Mouse (Mus musculus): ENCODE data around the gene Epgn. TPM values are rescaled to one million over a fixed set of nuclear protein-coding genes. Genes with fewer than 3 reads are reported as not detected.

Epgn gene
- polyA plus RNA-seq, 1 experiment from 2014 or later, result 0.11 TPM

DNA sequence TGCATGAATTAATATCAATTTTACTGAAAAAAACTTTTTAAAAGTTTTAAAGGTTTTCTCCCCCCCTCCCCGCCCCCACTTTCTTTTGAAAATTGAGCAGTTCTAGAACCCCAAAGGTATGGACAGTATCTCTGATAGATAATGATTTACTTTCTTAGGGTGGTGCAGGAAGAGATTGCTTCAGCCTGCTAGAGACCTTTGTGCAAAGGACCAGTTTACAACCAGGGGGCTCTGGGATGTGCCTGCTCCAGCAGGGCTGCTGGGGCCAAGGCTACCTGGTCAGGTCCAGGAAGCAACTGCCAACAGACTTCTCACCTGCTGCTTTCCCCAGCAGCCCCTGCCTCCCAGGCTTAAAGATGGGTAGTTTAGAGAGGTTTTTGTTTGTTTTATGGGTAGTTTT, 47.8 kb downstream of the Epgn start:
- H3K4me3 ChIP-seq (ENCODE audit: low read length), result no peak overlapping the region
- peak overlapping the region; percentile 61; the same call in 1 of the 2 replicates for H3K4me2 ChIP-seq (replicated peaks; ENCODE audit: low read depth, low read length)
- peak; percentile 46; the same call in 1 of the 2 replicates for ATAC-seq (ENCODE audit: low FRiP score, low TSS enrichment)
- 48% methylated on average over 1 of the region's 1 CpGs for WGBS
- H3K27ac ChIP-seq (ENCODE audit: low read length), result no peak overlapping the region
- 0 out of 2 replicates have a peak, but pooled peaks cover 6% of the 10 kb centered on the region for H3K4me1 ChIP-seq (ENCODE audit: insufficient read depth, low read length)
- H3K27me3 ChIP-seq (ENCODE audit: insufficient read depth, low read length), result peaks cover 26% of the 10 kb centered on the region
- H3K9ac ChIP-seq (replicated peaks; ENCODE audit: low read length), result no peak overlapping the region
- no peaks in the 10 kb centered on the region for H3K36me3 ChIP-seq (ENCODE audit: insufficient read depth, low read length)
- no peaks in the 10 kb centered on the region for H3K9me3 ChIP-seq (ENCODE audit: low read length)

GRCm38 (mm10) chr5:91083016-91083415, 55.8 kb downstream of the Epgn start:
- no peak for ATAC-seq (ENCODE audit: low FRiP score, low TSS enrichment)
- Histone ChIP-seq H3K9ac (replicated peaks; ENCODE audit: low read length) (no peak overlapping the region), H3K4me3 (ENCODE audit: low read length) (no peak overlapping the region), H3K9me3 (ENCODE audit: low read length) (no peaks in the 10 kb centered on the region), H3K36me3 (ENCODE audit: insufficient read depth, low read length) (no peaks in the 10 kb centered on the region), H3K4me1 (ENCODE audit: insufficient read depth, low read length) (no peaks in the 10 kb centered on the region), H3K4me2 (replicated peaks; ENCODE audit: low read depth, low read length) (no peak overlapping the region), H3K27ac (ENCODE audit: low read length) (no peak overlapping the region), H3K27me3 (ENCODE audit: insufficient read depth, low read length) (no peaks in the 10 kb centered on the region)
- 71% methylated on average over 5 of the region's 5 CpGs for WGBS

Other genes starting within 250 kb of the Epgn start
- not detected in 2 replicates for gene Cxcl3, start 241.4 kb upstream of the Epgn start, polyA plus RNA-seq (2015; fragmentation: Nextera tagmentation; extraction: Ambion mirVana)
- 0.61 TPM in 1 of 2 replicates, not detected in the other for gene Cxcl15, start 232.9 kb upstream of the Epgn start, polyA plus RNA-seq (2015; fragmentation: Nextera tagmentation; extraction: Ambion mirVana)
- gene Cxcl1, start 136.2 kb upstream of the Epgn start, polyA plus RNA-seq (2015; fragmentation: Nextera tagmentation; extraction: Ambion mirVana), result 0.75 and 1.5 TPM in 2 replicates
- gene Cxcl2, start 123.6 kb upstream of the Epgn start, polyA plus RNA-seq (2015; fragmentation: Nextera tagmentation; extraction: Ambion mirVana), result 0.10 TPM in 1 of 2 replicates, not detected in the other
- 40.0 and 41.5 TPM in 2 replicates for gene Mthfd2l, start 96.3 kb upstream of the Epgn start, polyA plus RNA-seq (2015; fragmentation: Nextera tagmentation; extraction: Ambion mirVana)
- not detected in 2 replicates for gene Ereg, start 47.2 kb downstream of the Epgn start, polyA plus RNA-seq (2015; fragmentation: Nextera tagmentation; extraction: Ambion mirVana)
- gene Areg, start 112.1 kb downstream of the Epgn start, polyA plus RNA-seq (2015; fragmentation: Nextera tagmentation; extraction: Ambion mirVana), result 0.19 and 0.39 TPM in 2 replicates